Mouse (Mus musculus) adrenal gland, postnatal 14 days (tissue): ENCODE results near the gene Stam. TPM values are rescaled to one million over a fixed set of nuclear protein-coding genes. Genes with fewer than 3 reads are reported as not detected.
"Not testable (repeated sequence)": the region's sequence is repeated elsewhere in the genome, so short reads cannot be mapped to it uniquely, and the experiment has no call there.

ENCODE experiments used
- DNase-seq: peaks from one replicate; pipeline ENCODE4 v3.0.0; 2021; ENCODE audit warnings: mixed read lengths
- long read RNA-seq, 2 experiments: library from polyadenylated mRNA; stranded (forward); transcript quantifications; one replicate each; pipeline ENCODE4 v2.0.0; 2021
- total RNA-seq: library from RNA; stranded (reverse); gene quantifications from 2 replicates; pipeline ENCODE4 v1.2.3, GENCODE M21; 2021

Stam gene
- 47.2 and 47.5 TPM in 2 replicates for total RNA-seq
- long read RNA-seq, experiment 1, full-length matches to known transcripts, result 1 of 4 reads
- long read RNA-seq, experiment 1, partial matches to known transcripts, result 2 of 4 reads
- long read RNA-seq, experiment 1, other reads (novel, unspliced or antisense), result 1 of 4 reads
- long read RNA-seq, experiment 2, full-length matches to known transcripts, result 1 of 3 reads
- long read RNA-seq, experiment 2, partial matches to known transcripts, result 0 of 3 reads
- long read RNA-seq, experiment 2, other reads (novel, unspliced or antisense), result 2 of 3 reads

DNA sequence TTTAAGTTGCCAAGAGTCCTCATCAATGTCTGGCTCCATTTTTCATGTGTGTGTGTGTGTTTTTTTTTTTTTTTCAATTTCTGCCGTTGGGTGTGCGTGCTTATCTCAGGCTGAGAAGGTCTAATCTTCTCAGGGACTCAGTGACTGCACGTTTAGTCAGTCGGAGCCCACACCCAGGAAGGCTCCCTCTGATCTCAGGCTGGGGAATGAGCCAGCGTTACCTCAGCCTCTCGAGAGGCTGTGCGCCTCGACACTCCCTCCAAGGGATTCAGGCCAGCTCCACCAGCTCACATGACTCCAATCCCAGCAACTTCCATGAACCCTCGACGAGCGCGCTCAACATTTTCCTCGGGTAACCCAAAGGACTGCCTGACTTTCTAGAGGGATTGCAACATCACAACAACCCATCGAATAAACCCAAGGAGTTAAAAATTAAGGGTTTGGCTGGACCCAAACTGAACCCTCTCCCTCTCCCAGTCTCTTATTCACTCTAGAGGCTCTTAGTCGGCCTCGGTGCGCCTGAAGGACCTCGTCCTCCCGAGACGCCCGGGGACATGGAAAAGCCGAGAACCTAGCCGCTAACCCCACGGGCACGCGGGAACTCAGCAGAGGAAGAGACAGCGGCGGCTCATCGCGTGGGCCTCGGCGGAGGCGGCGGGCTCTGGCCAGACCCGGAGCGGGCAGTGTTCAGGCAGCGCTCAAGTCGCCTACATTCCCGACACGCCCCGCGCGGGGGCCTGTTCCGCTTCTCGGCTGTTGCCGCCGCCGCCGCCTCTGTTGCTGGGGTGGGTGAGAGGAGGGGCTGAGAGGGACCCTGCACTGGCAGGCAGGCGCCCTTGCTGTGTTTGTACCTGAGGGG is at the start of gene Stam:
Gene Stam, plus strand, starts transcription at position 737 of the 859 bp plus-strand sequence.
- DNase-seq, result peak; percentile 94

- peak; percentile 13 for DNase-seq
These were observed 32.6 kb upstream of the Stam start for GRCm38 (mm10) chr2:14041249-14041648.

DNA sequence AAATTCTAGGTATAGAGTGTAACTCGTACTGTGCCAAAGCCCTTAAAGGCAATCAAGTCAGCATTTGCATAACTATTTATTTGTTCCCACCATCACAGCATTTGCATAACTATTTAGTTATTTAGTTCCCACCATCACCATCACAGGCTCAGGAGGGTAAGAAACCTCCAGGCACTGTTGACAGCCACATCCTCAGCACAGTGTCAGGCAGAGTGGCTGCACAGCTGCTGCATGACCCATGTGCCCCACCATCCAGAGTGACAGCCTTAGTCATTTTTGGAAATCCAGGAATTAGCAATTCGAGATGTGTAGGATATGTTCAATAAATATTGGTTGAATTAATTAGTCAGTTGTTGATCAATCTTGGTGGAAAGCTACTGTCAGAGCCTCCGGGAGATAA is 30.9 kb upstream of the Stam start:
- DNase-seq, result no peak

- no peak for DNase-seq
These were observed 30.2 kb upstream of the Stam start for GRCm38 (mm10) chr2:14043577-14044170.

DNA sequence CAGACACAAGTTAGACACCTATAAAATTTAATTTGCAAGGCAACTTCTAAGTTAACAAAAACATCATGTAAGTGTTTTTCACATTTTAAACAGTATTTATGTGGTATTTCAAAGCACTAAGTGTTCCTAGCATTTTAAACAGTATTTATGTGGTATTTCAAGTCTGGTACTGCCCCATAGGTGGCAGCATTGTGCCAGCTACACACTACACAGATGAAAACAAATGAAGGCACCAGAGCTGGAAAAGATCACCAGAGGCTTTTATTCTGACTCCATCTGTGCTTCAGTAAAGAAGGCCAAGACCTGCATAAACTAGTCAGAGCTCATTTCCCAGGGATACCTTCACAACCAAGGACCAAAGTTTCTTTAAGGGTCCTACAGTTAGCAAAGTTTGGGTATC is 25.5 kb upstream of the Stam start:
- peak; percentile 74 for DNase-seq

GRCm38 (mm10) chr2:14048808-14049207 is 25.1 kb upstream of the Stam start:
- DNase-seq, result peak; percentile 9

GRCm38 (mm10) chr2:14053618-14054017 is 20.3 kb upstream of the Stam start:
- no peak for DNase-seq

- no peak for DNase-seq
These were observed 19.7 kb upstream of the Stam start for GRCm38 (mm10) chr2:14054163-14054562.

DNA sequence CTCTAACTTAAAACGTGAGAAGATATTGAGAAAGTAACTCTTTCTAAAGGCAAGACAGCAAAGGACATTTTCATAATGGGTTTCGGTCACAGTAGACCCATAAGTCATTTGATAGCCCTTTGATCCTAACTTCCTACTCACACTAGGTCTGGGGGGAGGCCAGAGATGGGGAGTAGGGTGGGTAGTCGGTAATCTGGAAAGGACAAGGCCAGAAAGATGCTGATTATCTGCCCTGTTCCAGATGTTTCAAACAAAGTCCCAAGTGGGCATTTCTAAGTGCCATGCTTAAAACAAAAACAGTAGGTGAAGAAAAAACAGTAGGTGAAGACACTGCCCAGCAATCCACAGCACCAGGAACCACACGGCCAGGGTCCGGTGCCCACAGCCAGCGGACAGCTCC is 19.2 kb upstream of the Stam start:
- DNase-seq, result no peak

- DNase-seq, result peak; percentile 81
These were observed 18.7 kb upstream of the Stam start for GRCm38 (mm10) chr2:14055168-14055565.

GRCm38 (mm10) chr2:14055566-14056331 is 18.1 kb upstream of the Stam start, which contains the start of gene Hacd1:
Gene Hacd1, minus strand, starts transcription at chr2:14056135.
- peak; percentile 93 for DNase-seq

DNA sequence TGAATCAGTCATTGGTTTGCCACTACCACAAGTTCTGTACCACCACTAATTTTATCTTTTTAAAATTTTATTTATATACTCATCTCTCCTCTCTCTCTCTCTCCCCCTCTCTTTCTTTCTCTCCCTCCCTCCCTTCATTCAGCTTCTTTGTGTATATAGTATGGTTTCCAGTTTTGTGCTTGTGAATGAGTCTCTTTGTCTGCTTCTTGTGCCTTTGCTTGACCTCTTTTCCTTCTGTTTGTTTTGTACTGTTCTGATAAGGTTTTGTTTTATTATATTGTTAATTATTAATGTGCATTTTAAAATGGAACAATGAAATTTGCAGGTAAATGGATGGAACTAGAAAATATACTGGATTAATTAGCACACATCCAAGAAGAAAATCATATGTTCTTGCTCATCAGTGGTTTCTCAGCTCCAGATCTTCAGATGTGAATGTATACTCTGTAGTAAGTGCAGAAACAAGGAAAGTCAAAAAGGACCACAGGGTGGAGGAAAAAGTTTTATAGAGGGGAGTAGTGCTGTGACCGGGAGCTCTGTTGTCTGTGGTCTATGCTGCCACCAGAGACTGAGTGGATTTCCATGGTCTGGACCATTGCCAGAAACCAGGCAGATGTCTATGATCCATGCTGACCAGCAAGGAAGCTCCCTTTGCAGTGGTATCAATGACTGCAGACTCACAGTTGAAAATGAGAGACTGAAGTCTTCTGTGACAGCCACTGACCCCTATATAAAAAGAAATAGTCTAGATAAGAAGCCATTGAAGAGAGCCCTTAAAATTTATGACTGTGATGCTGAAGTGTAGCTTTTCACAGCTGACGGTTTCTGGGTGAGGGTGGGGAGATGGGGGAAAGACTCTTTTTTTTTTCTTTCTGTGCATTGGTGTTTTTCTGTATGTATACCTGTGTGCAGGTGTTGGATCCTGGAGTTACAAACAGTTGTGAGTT is 7.9 kb upstream of the Stam start:
- DNase-seq, result no peak

DNA sequence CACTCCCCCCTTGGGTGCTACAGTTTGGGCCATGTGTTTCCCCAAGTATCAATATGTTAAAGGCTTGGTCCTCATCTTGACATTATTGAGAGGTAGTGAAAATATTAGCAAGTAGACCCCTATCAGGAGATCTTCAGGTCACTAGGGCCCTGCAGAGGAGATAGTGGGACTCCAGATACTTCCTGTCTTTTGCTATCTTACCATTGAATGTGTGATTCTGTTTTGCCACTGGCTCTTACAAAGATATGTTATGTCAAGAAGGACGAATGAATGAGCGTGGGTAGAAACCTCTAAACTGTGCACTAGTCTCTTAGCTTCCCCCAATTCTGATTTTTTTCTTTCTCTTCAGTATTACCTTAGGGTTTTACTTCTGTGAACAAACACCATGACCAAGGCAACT is 4.9 kb upstream of the Stam start:
- no peak for DNase-seq

DNA sequence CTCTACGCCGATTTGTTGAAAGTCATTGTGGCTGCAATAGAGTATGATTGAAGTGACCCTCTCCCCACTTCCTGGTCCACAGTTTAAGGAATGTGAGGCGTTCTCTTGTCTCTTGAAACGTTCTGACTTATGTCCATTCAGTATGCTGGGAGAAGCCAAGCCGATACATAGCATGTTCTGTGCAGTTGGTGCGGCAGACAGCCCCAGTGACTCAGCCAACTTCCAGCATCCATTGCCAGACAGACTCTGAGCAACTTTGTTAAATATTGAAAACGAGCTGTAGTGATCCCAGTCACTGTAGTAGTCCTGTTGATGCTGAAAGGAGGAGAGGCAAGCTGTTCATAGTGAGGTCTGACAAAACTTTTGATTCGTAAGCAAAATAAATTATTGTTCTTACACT is 3.4 kb upstream of the Stam start:
- no peak for DNase-seq

DNA sequence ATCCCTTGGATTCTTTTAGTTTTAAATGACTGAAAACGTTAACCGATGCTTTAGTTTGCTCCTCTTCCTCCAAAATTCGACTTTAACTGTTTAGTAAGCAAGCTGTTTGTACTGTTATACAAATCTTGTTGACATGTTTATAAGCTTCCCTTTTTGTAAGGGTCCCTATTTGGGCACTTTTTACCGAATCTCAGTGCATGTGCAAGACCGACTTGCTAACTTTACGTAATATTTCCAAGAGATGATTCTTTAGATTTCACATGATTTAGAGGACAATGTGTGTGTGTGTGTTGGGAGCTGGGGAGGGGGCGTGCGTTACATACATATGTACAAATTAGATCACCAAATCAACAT is 913 bp upstream of the Stam start:
- peak; percentile 6 for DNase-seq

DNA sequence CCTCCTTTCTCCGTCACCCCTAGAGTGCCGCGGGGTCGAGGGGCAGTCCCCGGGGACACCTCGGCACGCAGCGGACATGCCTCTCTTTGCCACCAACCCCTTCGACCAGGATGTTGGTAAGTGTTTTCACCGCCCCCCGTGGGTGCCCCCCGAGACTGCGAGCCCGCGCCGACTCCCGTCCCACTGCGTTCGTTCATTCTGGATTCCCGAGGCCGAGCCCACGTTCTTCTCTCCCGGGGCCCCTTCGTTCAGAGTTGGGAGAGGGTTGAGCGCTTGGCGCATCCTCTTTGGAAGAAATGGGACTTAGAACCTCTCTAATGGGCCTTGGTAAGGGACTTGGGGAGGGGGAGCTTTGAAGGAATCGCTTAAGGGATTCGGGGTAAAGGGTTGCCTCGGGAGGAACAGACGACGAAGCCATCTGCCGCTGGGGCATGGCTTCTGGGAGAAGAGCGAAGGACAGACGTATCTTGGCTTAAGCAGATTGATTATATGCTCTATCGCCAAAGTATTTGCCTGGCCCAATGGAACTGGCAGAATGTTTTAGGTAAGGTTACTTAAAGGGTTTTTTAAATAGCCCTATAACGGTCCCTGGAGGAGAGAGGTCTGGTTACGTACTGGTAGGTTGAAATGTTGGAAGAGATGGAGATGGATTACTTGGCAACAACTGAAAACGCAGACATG is 463 bp downstream of the Stam start:
- no peak for DNase-seq

DNA sequence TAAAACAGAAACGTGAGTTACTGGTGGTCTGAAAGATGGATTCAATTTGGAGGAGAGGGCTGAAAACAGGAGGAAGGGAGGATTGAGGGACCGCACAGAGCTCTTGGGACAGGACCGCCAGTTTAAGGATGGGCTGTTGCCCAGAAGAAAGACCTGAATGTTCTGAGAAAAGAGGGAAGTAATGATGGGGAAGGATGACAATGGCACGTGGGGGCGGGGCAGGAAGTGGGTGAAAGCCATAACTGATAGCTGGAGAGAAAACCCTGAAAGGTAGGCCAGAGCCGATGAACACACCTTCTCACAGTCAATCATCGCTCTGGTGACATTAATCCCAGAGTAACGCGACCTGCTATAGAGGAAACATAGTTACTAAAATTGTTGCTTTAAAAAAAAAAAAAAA is 4.6 kb downstream of the Stam start:
- DNase-seq, result not testable (repeated sequence)

GRCm38 (mm10) chr2:14100533-14100932 is 26.6 kb downstream of the Stam start:
- DNase-seq, result no peak

- no peak for DNase-seq
These were observed 28.7 kb downstream of the Stam start for GRCm38 (mm10) chr2:14102603-14103002.

- DNase-seq, result no peak
These were observed 30.0 kb downstream of the Stam start for GRCm38 (mm10) chr2:14103924-14104323.

- DNase-seq, result peak; percentile 22
These were observed 33.8 kb downstream of the Stam start for GRCm38 (mm10) chr2:14107673-14108072.
